In genomic region chr1:89071371-89072142, GRCm38 (mm10) we compare ENCODE assay signal across 8 mouse cellular contexts. TPM values are rescaled to one million over a fixed set of nuclear protein-coding genes. Genes with fewer than 3 reads are reported as not detected.
DNase-seq lines count a peak whose midpoint lies in the region; ATAC-seq and TF ChIP-seq lines count a peak whose summit lies in the region.

No protein-coding gene starts in this region.

- no peaks in the 10 kb centered on the region for H3K36me3 ChIP-seq in forebrain, embryonic 12.5 days (replicated peaks)
- no peaks in the 10 kb centered on the region for H3K36me3 ChIP-seq in limb, embryonic 13.5 days
- H3K36me3 ChIP-seq in small intestine, adult 2 months (ENCODE audit: control insufficient read depth, insufficient read depth, low read length): no peaks in the 10 kb centered on the region

- H3K9ac ChIP-seq in forebrain, embryonic 12.5 days: peak overlapping the region; percentile 91
- H3K9ac ChIP-seq in limb, embryonic 13.5 days: peak overlapping the region; percentile 83

- H3K4me2 ChIP-seq in forebrain, embryonic 12.5 days: peak overlapping the region; percentile 72
- H3K4me2 ChIP-seq in limb, embryonic 13.5 days (replicated peaks): peak overlapping the region; percentile 70

- peak overlapping the region; percentile 88 for H3K4me3 ChIP-seq in left cerebral cortex, adult 2 months
- H3K4me3 ChIP-seq in forebrain, embryonic 12.5 days (replicated peaks): peak overlapping the region; percentile 85
- peak overlapping the region; percentile 86 for H3K4me3 ChIP-seq in limb, embryonic 13.5 days
- peak overlapping the region; percentile 96 for H3K4me3 ChIP-seq in small intestine, adult 2 months (ENCODE audit: low read depth, low read length)

- H3K27me3 ChIP-seq in forebrain, embryonic 12.5 days: no peaks in the 10 kb centered on the region
- H3K27me3 ChIP-seq in limb, embryonic 13.5 days: no peaks in the 10 kb centered on the region
- no peaks in the 10 kb centered on the region for H3K27me3 ChIP-seq in small intestine, adult 2 months (ENCODE audit: control insufficient read depth, insufficient read depth, low read length)

- 3% methylated on average over 15 of the region's 15 CpGs for WGBS in forebrain, embryonic 12.5 days
- WGBS in limb, embryonic 13.5 days: 3% methylated on average over 15 of the region's 15 CpGs
- WGBS in small intestine, adult 2 months: 11% methylated on average over 15 of the region's 15 CpGs

- H3K9me3 ChIP-seq in forebrain, embryonic 12.5 days: no peaks in the 10 kb centered on the region
- H3K9me3 ChIP-seq in limb, embryonic 13.5 days: no peaks in the 10 kb centered on the region

- TF ChIP-seq POLR2A in small intestine, adult 2 months (IDR thresholded peaks at IDR 0.05; ENCODE audit: low read depth, low read length): no peak

- no peak for TF ChIP-seq CTCF in left cerebral cortex, adult 2 months (IDR thresholded peaks at IDR 0.05)
- no peak for TF ChIP-seq CTCF in small intestine, adult 2 months (IDR thresholded peaks at IDR 0.05; ENCODE audit: extremely low read depth, insufficient read length, insufficient replicate concordance, low read depth, low read length)

- peak overlapping the region; percentile 44 for H3K27ac ChIP-seq in left cerebral cortex, adult 2 months
- H3K27ac ChIP-seq in forebrain, embryonic 12.5 days: peak overlapping the region; percentile 84
- 0 out of 2 replicates have a peak overlapping the region, but pooled peaks have one; percentile 86 for H3K27ac ChIP-seq in limb, embryonic 13.5 days
- H3K27ac ChIP-seq in small intestine, adult 2 months (ENCODE audit: insufficient read depth, low read depth, low read length): peak overlapping the region; percentile 43

- peaks cover 46% of the 10 kb centered on the region for H3K4me1 ChIP-seq in forebrain, embryonic 12.5 days
- peaks cover 54% of the 10 kb centered on the region for H3K4me1 ChIP-seq in limb, embryonic 13.5 days
- peaks cover 14% of the 10 kb centered on the region for H3K4me1 ChIP-seq in small intestine, adult 2 months (ENCODE audit: control insufficient read depth, insufficient read depth, insufficient read length, low read length)

- intact Hi-C loops in left cerebral cortex, adult 2 months (cut with DNase I): loop anchor here (5.0 kb wide), 2 partner anchors 121 to 314 kb away; no protein-coding TSS in a partner anchor
- intact Hi-C loops in left cerebral cortex, postnatal 36 days (cut with DNase I): loop anchor here (5.0 kb wide), 3 partner anchors 121 to 314 kb away; no protein-coding TSS in a partner anchor

- ATAC-seq in forebrain, embryonic 12.5 days (ENCODE audit: low FRiP score): no peak
- no peak for ATAC-seq in limb, embryonic 13.5 days (ENCODE audit: low FRiP score, low read depth)

- DNase-seq in left cerebral cortex, adult 2 months (ENCODE audit: extremely low spot score in 1 of 2, low spot score in 2 of 2): no peak
- no peak for DNase-seq in left cerebral cortex, postnatal 36 days (ENCODE audit: low spot score in 2 of 2)
- DNase-seq in ovary, postnatal 14 days (ENCODE audit: low spot score): no peak
- DNase-seq in layer of hippocampus, postnatal 25 days (ENCODE audit: extremely low spot score in 1 of 2, low spot score in 1 of 2): no peak
- no peak for DNase-seq in left cerebral cortex, adult 18-20 months (ENCODE audit: low spot score in 2 of 2)

RNA-seq across cellular contexts. Expression of gene Sh3bp4, which starts 1.3 kb away (rescaled TPM):
- total RNA-seq in left cerebral cortex, adult 2 months (2021): 10 to 100 TPM; 15.6 to 19.5 TPM
- total RNA-seq in left cerebral cortex, postnatal 36 days (2021): 10 to 100 TPM; 16.0 to 21.0 TPM
- polyA plus RNA-seq in forebrain, embryonic 12.5 days (2016; fragmentation: Nextera tagmentation; extraction: Ambion mirVana): 26.5 and 27.1 TPM in 2 replicates
- 21.6 and 21.8 TPM in 2 replicates for polyA plus RNA-seq in limb, embryonic 13.5 days (2015; fragmentation: Nextera tagmentation; extraction: Ambion mirVana)
- 4.2 and 5.5 TPM in 2 replicates for polyA plus RNA-seq in small intestine, adult 2 months (2012; rRNA removed)
- 10 to 100 TPM; 28.3 to 29.3 TPM for total RNA-seq in layer of hippocampus, postnatal 25 days (2021)
- total RNA-seq in left cerebral cortex, adult 18-20 months (2021): 10 to 100 TPM; 17.6 to 20.4 TPM
